Mouse (Mus musculus) MEL (cell line): ENCODE measurements at regions not wholly inside any gene's neighbourhood (a gene's known extent, or its start where the extent isn't known, plus 50 kb on each side); places are given as distances from the start of the nearest gene placed in this dataset.

Experiments used
- GATA1 ChIP-seq: IDR thresholded peaks from 2 replicates; pipeline ENCODE4 v1.6.1; 2011; ENCODE audit warnings: low read depth, low read length, improper control_type of control experiment
- HCFC1 ChIP-seq: IDR thresholded peaks from 2 replicates; pipeline ENCODE4 v1.6.1; 2012; ENCODE audit warnings: low read depth, mild to moderate bottlenecking, inconsistent platforms, low read length, improper control_type of control experiment, moderate library complexity
- POLR2A ChIP-seq, 2 experiments: IDR thresholded peaks; 2 replicates each; pipeline ENCODE4 v1.6.1; 2011 to 2012; ENCODE audit warnings: low read length in 2 of 2, mild to moderate bottlenecking in 2 of 2, control low read depth in 1 of 2, improper control_type of control experiment in 1 of 2, low read depth in 1 of 2, moderate library complexity in 1 of 2; ENCODE audit not compliant: control insufficient read depth in 1 of 2, insufficient read depth in 1 of 2, poor library complexity in 1 of 2
- ZNF384 ChIP-seq: IDR thresholded peaks from 2 replicates; pipeline ENCODE4 v1.6.1; 2012; ENCODE audit warnings: low read depth, mild to moderate bottlenecking, inconsistent platforms, low read length, improper control_type of control experiment

DNA sequence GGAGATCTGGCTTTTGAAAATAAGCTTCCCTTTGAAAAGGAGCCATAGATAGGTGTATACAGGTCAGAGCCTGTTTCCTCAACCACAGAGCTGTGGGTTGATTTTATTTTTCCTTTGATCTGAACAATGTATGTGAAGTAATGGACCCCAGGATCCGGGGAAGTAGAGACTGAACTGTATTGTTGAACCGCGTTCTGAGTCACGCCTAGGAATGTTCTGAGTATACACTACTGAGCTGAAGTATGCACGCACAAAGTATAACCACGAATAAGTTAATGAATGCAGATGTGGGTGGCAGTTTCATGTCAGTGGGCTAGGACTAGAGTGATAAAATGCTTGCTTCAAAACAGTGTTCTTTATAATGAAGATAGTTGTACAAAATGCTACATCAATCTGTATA is 147.7 kb downstream of the Rassf9 start:
- TF ChIP-seq POLR2A (IDR thresholded peaks at IDR 0.05; ENCODE audit: control insufficient read depth in 1 of 2, insufficient read depth in 1 of 2, low read depth in 1 of 2, low read length in 2 of 2, poor library complexity in 1 of 2) (no peak), GATA1 (no peak), ZNF384 (no peak), HCFC1 (no peak)
